Mouse (Mus musculus) heart, postnatal 0 days (tissue): Measurements from ENCODE around the gene Cacna2d2.
"Not testable (repeated sequence)": the region's sequence is repeated elsewhere in the genome, so short reads cannot be mapped to it uniquely, and the experiment has no call there.

Source experiments
- CTCF ChIP-seq: IDR thresholded peaks from 2 replicates; pipeline ENCODE4 v1.5.1; 2016; ENCODE audit warnings: antibody characterized with exemption, control low read depth, low read depth
- EP300 ChIP-seq: IDR thresholded peaks from 2 replicates; pipeline ENCODE4 v1.6.1; 2016; ENCODE audit warnings: antibody characterized with exemption, low read depth

- TF ChIP-seq CTCF, EP300: not testable (repeated sequence)
Measured at GRCm38 (mm10) chr9:107573774-107574173, 174.4 kb downstream of the Cacna2d2 start.
